Mouse (Mus musculus) lung, postnatal 0 days (tissue): ENCODE measurements around the gene Mapk14.

Experiments used
- CTCF ChIP-seq: IDR thresholded peaks from 2 replicates; pipeline ENCODE4 v1.5.1; 2016; ENCODE audit warnings: antibody characterized with exemption, mild to moderate bottlenecking
- EP300 ChIP-seq: IDR thresholded peaks from 2 replicates; pipeline ENCODE4 v1.6.1; 2016; ENCODE audit warnings: antibody characterized with exemption, mild to moderate bottlenecking, control low read depth

GRCm38 (mm10) chr17:28657936-28658335 is 33.2 kb upstream of the Mapk14 start:
- TF ChIP-seq CTCF (no peak), EP300 (no peak)
